Mouse (Mus musculus): ENCODE measurements around the gene Rnf44.

Gene Rnf44

GRCm38 (mm10) chr13:54693558-54694347, at the start of gene Rnf44:
Gene Rnf44 (minus strand): TSS chr13:54693907.
- peak; percentile 100 for DNase-seq (ENCODE audit: low read depth, low spot score)

GRCm38 (mm10) chr13:54738213-54738601, 44.5 kb upstream of the Rnf44 start:
- no peak for DNase-seq (ENCODE audit: low read depth, low spot score)

GRCm38 (mm10) chr13:54737488-54738212, 43.9 kb upstream of the Rnf44 start:
- no peak for DNase-seq (ENCODE audit: low read depth, low spot score)

GRCm38 (mm10) chr13:54736931-54737330, 43.2 kb upstream of the Rnf44 start:
- DNase-seq (ENCODE audit: low read depth, low spot score) = no peak

GRCm38 (mm10) chr13:54726131-54726530, 32.4 kb upstream of the Rnf44 start:
- no peak for DNase-seq (ENCODE audit: low read depth, low spot score)

- no peak for DNase-seq (ENCODE audit: low read depth, low spot score)
These were observed 29.4 kb upstream of the Rnf44 start for GRCm38 (mm10) chr13:54723143-54723542.

GRCm38 (mm10) chr13:54716916-54717315, 23.2 kb upstream of the Rnf44 start:
- peak; percentile 30 for DNase-seq (ENCODE audit: low read depth, low spot score)

GRCm38 (mm10) chr13:54714996-54715395, 21.3 kb upstream of the Rnf44 start:
- DNase-seq (ENCODE audit: low read depth, low spot score) = no peak

- DNase-seq (ENCODE audit: low read depth, low spot score) = no peak
These were observed 20.7 kb upstream of the Rnf44 start for GRCm38 (mm10) chr13:54714393-54714792.

GRCm38 (mm10) chr13:54710866-54711265, 17.2 kb upstream of the Rnf44 start:
- no peak for DNase-seq (ENCODE audit: low read depth, low spot score)

- no peak for DNase-seq (ENCODE audit: low read depth, low spot score)
These were observed 11.2 kb upstream of the Rnf44 start for GRCm38 (mm10) chr13:54704890-54705289.

- no peak for DNase-seq (ENCODE audit: low read depth, low spot score)
These were observed 8.8 kb upstream of the Rnf44 start for GRCm38 (mm10) chr13:54702507-54702906.

GRCm38 (mm10) chr13:54701243-54701642, 7.5 kb upstream of the Rnf44 start, which contains the start of gene Cdhr2:
Gene Cdhr2 (plus strand): TSS chr13:54701461.
- DNase-seq (ENCODE audit: low read depth, low spot score) = no peak

- no peak for DNase-seq (ENCODE audit: low read depth, low spot score)
These were observed 1.9 kb upstream of the Rnf44 start for GRCm38 (mm10) chr13:54695479-54696230.

GRCm38 (mm10) chr13:54694348-54695060, 797 bp upstream of the Rnf44 start:
- no peak for DNase-seq (ENCODE audit: low read depth, low spot score)

GRCm38 (mm10) chr13:54692711-54693557, 773 bp downstream of the Rnf44 start:
- no peak for DNase-seq (ENCODE audit: low read depth, low spot score)

GRCm38 (mm10) chr13:54691737-54692136, 2.0 kb downstream of the Rnf44 start:
- no peak for DNase-seq (ENCODE audit: low read depth, low spot score)

GRCm38 (mm10) chr13:54690151-54690740, 3.5 kb downstream of the Rnf44 start:
- no peak for DNase-seq (ENCODE audit: low read depth, low spot score)

GRCm38 (mm10) chr13:54687575-54688424, 5.9 kb downstream of the Rnf44 start:
- DNase-seq (ENCODE audit: low read depth, low spot score) = peak; percentile 91

Measured in embryo, embryonic 11.5 days (tissue).